Mouse (Mus musculus): ENCODE measurements around the gene Cct8. TPM values are rescaled to one million over a fixed set of nuclear protein-coding genes. Genes with fewer than 3 reads are reported as not detected.

Cct8 gene
- total RNA-seq, 2 experiments from 2014 or later = 125 to 140 TPM

DNA sequence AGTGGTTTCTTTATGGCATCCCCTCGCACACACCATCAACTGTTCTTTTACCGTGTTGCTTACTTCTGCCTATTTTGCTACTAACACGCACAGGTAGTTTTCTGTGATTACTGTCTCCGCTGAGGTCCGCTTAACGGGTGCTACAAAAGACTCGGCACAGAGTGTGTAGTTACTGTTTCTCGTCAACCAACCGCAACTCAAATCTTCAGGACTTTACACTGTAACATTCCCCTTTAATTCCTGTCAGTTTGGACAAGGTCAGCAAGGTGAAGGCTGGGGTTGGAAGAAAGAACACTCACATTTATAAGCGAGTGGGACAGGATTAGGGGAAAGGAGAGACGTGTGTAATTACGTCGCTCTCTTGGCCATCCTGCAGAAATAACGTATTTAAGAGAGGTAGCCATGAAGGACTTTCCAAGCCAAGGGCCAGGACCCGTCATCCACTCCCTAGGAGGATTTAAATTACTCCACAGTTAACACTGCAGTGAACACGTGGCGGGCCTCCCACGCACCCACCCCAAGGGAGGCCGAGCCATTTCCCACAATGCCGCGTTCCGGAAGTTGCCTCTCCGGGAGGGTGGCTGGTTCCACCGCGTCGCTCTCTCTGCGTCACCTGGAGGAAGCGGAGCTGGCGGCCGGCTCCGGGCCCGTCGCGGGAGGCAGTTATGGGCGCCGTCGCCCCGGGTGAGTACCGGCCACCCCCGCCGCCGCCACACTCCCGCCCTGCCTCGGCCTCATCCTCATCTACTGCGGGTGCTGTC, 41.1 kb downstream of the Cct8 start, which contains the start of gene Usp16:
Usp16 (plus strand) TSS at position 285 of the 761 bp plus-strand sequence.
- intact Hi-C loops (cut with DNase I; ENCODE audit: low total_unique reads) = no loop called here
- DNase-seq = peak; percentile 95

- intact Hi-C loops (cut with DNase I; ENCODE audit: low total_unique reads) = no loop called here
- DNase-seq = no peak
Observed at GRCm38 (mm10) chr16:87453226-87453625, 42.4 kb downstream of the Cct8 start.

GRCm38 (mm10) chr16:87445528-87445927, 50.1 kb downstream of the Cct8 start:
- no peak for DNase-seq
- intact Hi-C loops (cut with DNase I; ENCODE audit: low total_unique reads) = no loop called here

DNA sequence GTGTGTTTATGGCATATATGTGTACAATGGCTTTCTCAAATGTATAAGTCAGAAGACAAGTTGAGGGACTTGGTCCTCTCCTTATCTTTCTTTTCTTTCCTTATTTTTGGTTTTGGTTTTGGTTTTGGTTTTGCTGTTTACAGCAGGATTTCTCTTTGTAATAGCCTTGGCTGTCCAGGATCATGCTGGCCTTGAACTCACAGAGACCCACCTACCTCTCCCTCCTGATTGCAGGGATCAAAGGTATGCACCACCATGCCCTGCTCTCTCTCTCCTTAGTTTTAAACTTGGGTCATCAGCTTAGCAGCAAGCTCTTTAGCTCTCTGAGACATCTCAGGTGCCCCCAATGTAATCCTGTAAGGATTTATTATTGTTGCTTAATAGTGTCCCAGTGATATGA, 50.6 kb downstream of the Cct8 start:
- intact Hi-C loops (cut with DNase I; ENCODE audit: low total_unique reads) = no loop called here
- DNase-seq = no peak

DNA sequence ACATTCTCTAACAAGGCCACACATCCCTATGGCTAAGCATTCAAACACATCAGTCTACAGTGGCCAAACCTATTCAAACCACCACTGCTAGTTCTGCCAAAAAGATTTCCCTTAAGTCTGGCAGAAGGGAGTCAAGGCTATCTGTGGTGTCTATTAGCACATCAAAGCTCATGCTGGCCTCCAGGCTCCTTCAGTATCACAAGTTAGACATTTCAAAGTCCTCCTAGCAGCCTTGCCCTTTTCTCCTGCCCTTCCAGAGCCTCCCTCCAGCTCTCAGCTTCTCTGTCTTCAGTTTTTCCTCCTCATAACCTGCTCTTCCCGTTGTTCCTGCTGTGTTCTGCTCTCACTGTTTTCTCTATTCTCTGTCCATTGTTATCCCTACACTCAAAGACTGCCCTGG, 51.6 kb downstream of the Cct8 start:
- intact Hi-C loops (cut with DNase I; ENCODE audit: low total_unique reads) = no loop called here
- no peak for DNase-seq

GRCm38 (mm10) chr16:87443245-87443644, 52.4 kb downstream of the Cct8 start:
- intact Hi-C loops (cut with DNase I; ENCODE audit: low total_unique reads) = no loop called here
- no peak for DNase-seq

- DNase-seq = no peak
- intact Hi-C loops (cut with DNase I; ENCODE audit: low total_unique reads) = no loop called here
Observed at GRCm38 (mm10) chr16:87442291-87442690, 53.4 kb downstream of the Cct8 start.

DNA sequence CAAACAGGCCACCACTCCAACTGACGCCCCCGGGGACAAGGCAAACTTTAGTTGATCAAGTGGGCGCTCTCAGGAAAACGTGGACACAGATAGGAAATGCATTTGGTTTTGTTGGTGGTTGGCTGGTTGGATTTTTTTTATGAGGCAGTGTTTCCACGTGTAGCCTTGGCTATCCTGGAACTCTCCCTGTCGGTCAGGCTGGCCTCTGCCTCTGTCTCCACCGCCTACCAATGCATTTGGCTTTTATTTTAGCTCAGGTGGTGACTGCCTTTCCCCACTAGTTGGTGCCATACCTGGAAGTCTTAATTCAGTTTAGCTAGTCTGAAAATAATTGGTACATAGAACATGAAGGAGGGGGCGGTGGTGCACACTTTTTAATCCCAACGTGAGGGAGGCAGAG, 54.6 kb downstream of the Cct8 start:
- no peak for DNase-seq
- intact Hi-C loops (cut with DNase I; ENCODE audit: low total_unique reads) = no loop called here

DNA sequence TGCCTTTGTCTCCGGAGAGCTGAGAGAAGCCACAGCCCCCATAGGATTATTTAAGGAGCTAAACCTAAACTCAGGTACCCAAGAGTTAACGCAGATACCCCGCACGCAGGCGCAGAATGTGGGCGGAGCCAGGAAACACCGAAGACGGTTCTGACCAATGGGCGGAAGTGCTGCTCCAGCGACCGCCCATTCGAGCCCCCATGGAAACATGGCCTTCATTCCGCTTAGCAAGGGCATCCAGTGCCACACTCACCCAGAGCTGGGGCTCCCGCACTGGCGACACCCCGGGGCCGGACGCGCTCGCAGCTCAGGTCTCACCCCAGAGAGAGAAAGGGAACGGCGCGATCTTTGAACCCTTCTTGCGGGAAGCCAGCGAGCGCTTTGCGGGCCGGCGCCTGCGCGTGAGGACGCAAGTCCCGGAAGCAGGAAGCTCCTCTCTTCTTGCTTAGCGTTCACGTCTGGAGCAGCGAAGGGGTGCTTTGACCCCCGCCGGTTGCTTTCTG, 55.4 kb downstream of the Cct8 start, which contains the start of gene Rwdd2b:
Rwdd2b (minus strand) TSS at position 390 of the 503 bp plus-strand sequence.
- intact Hi-C loops (cut with DNase I; ENCODE audit: low total_unique reads) = no loop called here
- peak; percentile 94 for DNase-seq

DNA sequence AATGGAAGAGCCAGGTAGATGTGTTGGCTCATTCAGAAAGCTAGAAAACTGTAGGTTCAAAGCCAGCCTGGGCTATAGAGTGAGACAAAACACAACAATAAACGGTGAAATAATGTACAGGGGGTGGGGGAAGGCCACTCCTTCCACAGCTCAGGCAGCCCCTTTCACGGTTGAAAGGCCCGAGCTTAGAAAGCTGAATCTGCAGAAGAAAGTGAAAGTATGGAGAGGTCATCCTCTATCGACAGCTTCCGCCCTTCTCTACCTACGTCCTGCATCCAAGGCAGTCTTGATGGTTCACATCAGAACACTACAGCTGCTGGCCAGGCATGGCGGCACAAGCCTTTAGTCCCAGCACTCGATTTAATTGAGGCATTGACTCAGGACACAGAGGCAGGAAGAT, 57.0 kb downstream of the Cct8 start:
- intact Hi-C loops (cut with DNase I; ENCODE audit: low total_unique reads) = no loop called here
- DNase-seq = no peak

- intact Hi-C loops (cut with DNase I; ENCODE audit: low total_unique reads) = no loop called here
- no peak for DNase-seq
Observed at GRCm38 (mm10) chr16:87437096-87437495, 58.6 kb downstream of the Cct8 start.

- intact Hi-C loops (cut with DNase I; ENCODE audit: low total_unique reads) = no loop called here
- no peak for DNase-seq
Observed at GRCm38 (mm10) chr16:87435411-87436205, 60.1 kb downstream of the Cct8 start.

- no peak for DNase-seq
- intact Hi-C loops (cut with DNase I; ENCODE audit: low total_unique reads) = no loop called here
Observed at GRCm38 (mm10) chr16:87434946-87435345, 60.7 kb downstream of the Cct8 start.

GRCm38 (mm10) chr16:87434266-87434665, 61.4 kb downstream of the Cct8 start:
- DNase-seq = no peak
- intact Hi-C loops (cut with DNase I; ENCODE audit: low total_unique reads) = no loop called here

Other genes starting within 250 kb of the Cct8 start
- 10 to 100 TPM in 1 of 2 experiments, 1 to 10 TPM in 1; 9.5 to 10.3 TPM for gene N6amt1, start 141.7 kb downstream of the Cct8 start, total RNA-seq (2021)
- gene Ltn1, start 63.3 kb downstream of the Cct8 start, total RNA-seq (2021) = 10 to 100 TPM; 19.5 to 21.3 TPM
- gene Rwdd2b, start 55.3 kb downstream of the Cct8 start, total RNA-seq (2021) = 1 to 10 TPM; 3.6 to 4.5 TPM
- 10 to 100 TPM; 23.4 to 32.3 TPM for gene Usp16, start 41.2 kb downstream of the Cct8 start, total RNA-seq (2021)
- 10 to 100 TPM; 26.9 to 27.6 TPM for gene Map3k7cl, start 57.5 kb upstream of the Cct8 start, total RNA-seq (2021)
- 10 to 100 TPM; 12.5 to 14.6 TPM for gene Bach1, start 203.1 kb upstream of the Cct8 start, total RNA-seq (2021)

Data from gastrocnemius, postnatal 14 days (tissue).